Mouse (Mus musculus): ENCODE results near the gene Vsx1.

The Vsx1 gene

GRCm38 (mm10) chr2:150646411-150647121 is 42.6 kb downstream of the Vsx1 start:
- in situ Hi-C loops (cut with MboI, MseI) = no loop called here

GRCm38 (mm10) chr2:150645225-150645624 is 43.9 kb downstream of the Vsx1 start:
- in situ Hi-C loops (cut with MboI, MseI) = no loop called here

DNA sequence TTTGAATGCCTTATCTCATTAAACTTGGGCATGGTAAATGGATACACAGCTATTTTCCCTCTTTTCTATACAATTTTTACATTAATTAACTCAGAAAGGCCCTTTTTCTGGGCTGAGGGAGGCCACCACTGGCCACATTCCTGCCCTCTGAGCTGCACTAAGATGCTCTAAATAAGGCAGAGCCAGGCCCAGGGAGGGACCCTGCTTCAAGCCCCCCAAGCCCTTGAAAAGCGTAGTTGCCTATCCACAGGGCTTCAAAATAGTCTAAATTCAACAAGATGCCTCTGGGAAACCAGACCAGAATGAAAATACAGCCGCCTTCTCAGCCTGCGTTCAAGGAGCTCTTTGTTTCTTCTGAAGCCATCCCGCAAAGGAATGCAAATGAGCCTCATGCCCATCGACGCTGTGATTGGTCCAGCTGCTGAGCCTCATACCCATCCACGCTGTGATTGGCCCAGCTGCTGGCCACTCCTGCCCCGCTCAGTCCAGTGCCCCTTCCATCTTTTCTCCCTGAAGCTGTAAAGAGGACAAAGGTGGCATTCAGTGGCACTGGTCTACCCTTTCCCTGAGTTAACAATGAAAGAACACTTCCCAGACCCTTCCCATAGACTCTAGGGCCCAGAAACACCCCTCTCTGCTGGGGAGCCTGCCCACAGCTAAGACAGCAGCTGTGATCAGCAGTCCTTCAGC is 45.3 kb downstream of the Vsx1 start:
- in situ Hi-C loops (cut with MboI, MseI) = no loop called here

GRCm38 (mm10) chr2:150643166-150643565 is 46.0 kb downstream of the Vsx1 start:
- in situ Hi-C loops (cut with MboI, MseI) = no loop called here

GRCm38 (mm10) chr2:150638370-150638733 is 50.8 kb downstream of the Vsx1 start:
- in situ Hi-C loops (cut with MboI, MseI) = no loop called here

DNA sequence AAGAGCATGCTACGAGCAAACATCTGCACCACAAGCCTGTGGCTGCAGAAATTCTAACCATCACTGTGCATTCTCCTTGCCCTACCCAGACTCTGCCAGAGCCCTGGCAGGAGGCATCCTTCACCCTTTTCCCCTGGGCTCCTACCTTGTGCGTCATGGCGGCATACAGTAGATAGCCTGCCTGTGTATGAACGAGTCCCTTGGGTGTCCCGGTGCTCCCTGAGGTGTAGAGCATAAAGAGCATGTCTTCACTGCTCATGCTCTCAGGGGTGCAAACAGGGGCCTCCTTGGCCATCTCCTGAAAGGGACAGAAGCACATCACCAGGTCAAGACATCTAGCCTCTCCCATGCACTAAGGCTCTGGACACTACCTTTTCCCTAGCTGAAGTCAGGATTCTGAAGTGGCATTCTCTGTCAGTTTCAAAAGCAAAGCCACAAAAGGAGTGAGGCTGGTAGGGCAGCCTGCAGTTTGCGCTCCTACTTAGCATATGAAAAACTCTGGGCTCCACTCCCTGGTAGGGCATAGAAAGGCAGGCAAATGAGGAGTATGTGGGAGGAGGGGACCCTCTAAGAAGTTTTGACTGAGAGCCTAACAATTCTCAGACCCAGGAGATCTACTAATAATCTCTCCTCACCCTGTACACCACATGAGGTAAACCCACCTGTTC is 51.3 kb downstream of the Vsx1 start:
- in situ Hi-C loops (cut with MboI, MseI) = no loop called here

DNA sequence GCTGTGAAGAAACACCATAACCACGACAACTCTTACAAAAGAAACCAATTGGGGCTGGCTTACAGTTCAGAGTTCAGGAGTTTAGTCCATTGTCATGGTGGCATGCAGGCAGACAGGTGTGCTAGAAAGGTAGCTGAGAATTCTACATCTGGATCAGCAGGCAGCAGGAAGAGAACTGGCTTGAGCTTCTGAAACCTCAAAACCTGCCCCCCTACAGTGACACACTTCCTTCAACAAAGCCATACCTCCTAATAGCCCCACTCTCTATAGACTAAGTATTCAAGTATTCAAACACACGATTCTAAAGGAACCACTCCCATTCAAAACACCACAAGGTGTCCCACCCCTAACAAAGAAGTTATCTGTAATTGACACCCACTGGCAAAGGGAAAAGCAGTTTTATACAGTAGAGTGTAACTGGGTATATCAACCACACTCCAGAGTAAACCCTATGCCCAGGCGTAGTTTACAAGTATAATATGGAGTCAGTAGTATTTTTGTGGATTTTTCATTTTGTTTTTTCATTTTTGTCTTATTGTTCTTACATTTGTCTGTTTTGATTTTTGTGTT is 53.2 kb downstream of the Vsx1 start:
- in situ Hi-C loops (cut with MboI, MseI) = no loop called here

Measured in T-helper 17 cell (primary cell).